Mouse (Mus musculus) spleen, adult 2 months (tissue): ENCODE data around the gene Syne3. TPM values are rescaled to one million over a fixed set of nuclear protein-coding genes. Genes with fewer than 3 reads are reported as not detected.

Experiments used
- DNase-seq, 2 experiments: peaks; one replicate each; pipeline versions ENCODE4 v3.0.0 to v3.0.0-alpha.2; 2012 to 2021; ENCODE audit warnings: low spot score in 2 of 2, low read depth in 1 of 2
- H3K27ac ChIP-seq: fragments of 200-500 bp; 2 replicates; pipeline ENCODE4 v1.5.1; 2012; ENCODE audit warnings: low read length, inconsistent platforms; ENCODE audit not compliant: insufficient read depth
- H3K27me3 ChIP-seq: fragments of 200-500 bp; 2 replicates; pipeline ENCODE4 v1.6.1; 2012; ENCODE audit warnings: mild to moderate bottlenecking, moderate library complexity, low read length, inconsistent platforms; ENCODE audit not compliant: control insufficient read depth, insufficient read depth
- H3K36me3 ChIP-seq: fragments of 200-500 bp; 2 replicates; pipeline ENCODE4 v1.6.1; 2012; ENCODE audit warnings: mild to moderate bottlenecking, low read length, inconsistent platforms; ENCODE audit not compliant: control insufficient read depth, insufficient read depth
- H3K4me1 ChIP-seq: fragments of 200-500 bp; 2 replicates; pipeline ENCODE4 v1.6.1; 2011; ENCODE audit warnings: inconsistent platforms; ENCODE audit not compliant: control insufficient read depth, insufficient read depth, insufficient read length
- H3K4me3 ChIP-seq: fragments of 200-500 bp; 2 replicates; pipeline ENCODE4 v1.5.1; 2011; ENCODE audit warnings: mild to moderate bottlenecking, inconsistent platforms; ENCODE audit not compliant: insufficient read depth, insufficient read length; ENCODE audit errors: extremely low read depth
- CTCF ChIP-seq: fragments of 200-500 bp; IDR thresholded peaks from 2 replicates; pipeline ENCODE4 v1.5.1; 2011; ENCODE audit warnings: mild to moderate bottlenecking, inconsistent platforms; ENCODE audit not compliant: insufficient read depth, insufficient read length, insufficient replicate concordance; ENCODE audit errors: extremely low read depth
- POLR2A ChIP-seq: fragments of 200-500 bp; IDR thresholded peaks from 2 replicates; pipeline ENCODE4 v1.6.1; 2011; ENCODE audit warnings: low read depth, low read length, inconsistent platforms
- WGBS: fragments of 180-500 bp; shearing (Covaris S2); methylation state at CpG from one replicate; pipeline ENCODE4 v1.1.7; 2018; 5-methylcytosine and 5-hydroxymethylcytosine counted together
- polyA plus RNA-seq: library from polyadenylated mRNA; depleted of rRNA; stranded (reverse); fragments of >200 nt; gene quantifications from 2 replicates; pipeline ENCODE4 v1.2.3, GENCODE M21; 2012

The Syne3 gene
- polyA plus RNA-seq, 1 experiment, result 5.4 TPM

- Histone ChIP-seq H3K27ac (no peak overlapping the region), H3K4me3 (no peak overlapping the region), H3K27me3 (no peaks in the 10 kb centered on the region), H3K4me1 (no peaks in the 10 kb centered on the region), H3K36me3 (peaks cover 14% of the 10 kb centered on the region)
- WGBS, result 98% methylated on average over 1 of the region's 1 CpGs
- DNase-seq, result no peak
- TF ChIP-seq CTCF (no peak), POLR2A (no peak)
Measured at GRCm38 (mm10) chr12:104957165-104957564, 52.4 kb downstream of the Syne3 start.

- Histone ChIP-seq H3K4me3 (no peak overlapping the region), H3K36me3 (peaks cover 13% of the 10 kb centered on the region), H3K4me1 (no peaks in the 10 kb centered on the region), H3K27me3 (no peaks in the 10 kb centered on the region), H3K27ac (no peak overlapping the region)
- TF ChIP-seq CTCF, result no peak
- DNase-seq, result no peak
- 96% methylated on average over 6 of the region's 6 CpGs for WGBS
Measured at GRCm38 (mm10) chr12:104956406-104956805, 53.2 kb downstream of the Syne3 start.

GRCm38 (mm10) chr12:104955003-104955800 lies 54.4 kb downstream of the Syne3 start:
- 92% methylated on average over 17 of the region's 17 CpGs for WGBS
- H3K36me3 ChIP-seq, result peaks cover 13% of the 10 kb centered on the region
- DNase-seq, result no peak
- H3K4me3 ChIP-seq, result no peak overlapping the region
- H3K27ac ChIP-seq, result no peak overlapping the region
- H3K4me1 ChIP-seq, result no peaks in the 10 kb centered on the region
- no peaks in the 10 kb centered on the region for H3K27me3 ChIP-seq
- no peak for TF ChIP-seq POLR2A
- no peak for TF ChIP-seq CTCF

- WGBS, result 55% methylated on average over 4 of the region's 4 CpGs
- Histone ChIP-seq H3K4me1 (no peaks in the 10 kb centered on the region), H3K27ac (no peak overlapping the region), H3K36me3 (peaks cover 11% of the 10 kb centered on the region), H3K27me3 (no peaks in the 10 kb centered on the region), H3K4me3 (no peak overlapping the region)
- TF ChIP-seq CTCF, result peak; percentile 60; the same call in 1 of the 2 replicates
- no peak for TF ChIP-seq POLR2A
- DNase-seq, result peak; percentile 14 to 52
Measured at GRCm38 (mm10) chr12:104953941-104954340, 55.7 kb downstream of the Syne3 start.

GRCm38 (mm10) chr12:104952458-104952857 lies 57.2 kb downstream of the Syne3 start:
- 26% methylated on average over 5 of the region's 5 CpGs for WGBS
- Histone ChIP-seq H3K36me3 (peaks cover 5% of the 10 kb centered on the region), H3K4me3 (no peak overlapping the region), H3K4me1 (no peaks in the 10 kb centered on the region), H3K27ac (no peak overlapping the region), H3K27me3 (no peaks in the 10 kb centered on the region)
- TF ChIP-seq POLR2A (no peak), CTCF (peak; percentile 99)
- DNase-seq, result peak; percentile 41 to 80

GRCm38 (mm10) chr12:104947911-104948310 lies 61.7 kb downstream of the Syne3 start:
- 80% methylated on average over 2 of the region's 2 CpGs for WGBS
- H3K36me3 ChIP-seq, result peaks cover 6% of the 10 kb centered on the region; the same call in 1 of the 2 replicates
- H3K27me3 ChIP-seq, result no peaks in the 10 kb centered on the region
- no peaks in the 10 kb centered on the region for H3K4me1 ChIP-seq
- TF ChIP-seq CTCF (no peak), POLR2A (no peak)
- no peak overlapping the region for H3K27ac ChIP-seq
- no peak for DNase-seq
- H3K4me3 ChIP-seq, result no peak overlapping the region

GRCm38 (mm10) chr12:104946231-104946630 lies 63.4 kb downstream of the Syne3 start:
- Histone ChIP-seq H3K4me1 (no peaks in the 10 kb centered on the region), H3K4me3 (no peak overlapping the region), H3K27me3 (no peaks in the 10 kb centered on the region), H3K36me3 (peaks cover 9% of the 10 kb centered on the region), H3K27ac (no peak overlapping the region)
- DNase-seq, result no peak
- TF ChIP-seq CTCF (no peak), POLR2A (no peak)
- WGBS, result 94% methylated on average over 6 of the region's 6 CpGs

GRCm38 (mm10) chr12:104940466-104940865 lies 69.1 kb downstream of the Syne3 start:
- Histone ChIP-seq H3K4me3 (no peak overlapping the region), H3K4me1 (no peaks in the 10 kb centered on the region), H3K27me3 (no peaks in the 10 kb centered on the region), H3K36me3 (peaks cover 15% of the 10 kb centered on the region), H3K27ac (no peak overlapping the region)
- TF ChIP-seq CTCF (no peak), POLR2A (no peak)
- DNase-seq, result no peak
- WGBS, result 91% methylated on average over 9 of the region's 9 CpGs
